Mouse (Mus musculus) Patski (cell line): Measurements from ENCODE around the gene Tnk1. TPM values are rescaled to one million over a fixed set of nuclear protein-coding genes. Genes with fewer than 3 reads are reported as not detected.

Source experiments
- ATAC-seq: fragments of 100-300 bp; one replicate; pipeline ENCODE4 v1.8.0; 2021
- CTCF ChIA-PET: fragments of 350-600 bp; sonication (Branson Sonifier 250); formaldehyde crosslinking; loops from one replicate; lab custom pipeline; 2022; ENCODE audit warnings: inconsistent platforms; lab: Charles Lee
- POLR2A ChIA-PET: fragments of 350-600 bp; sonication (Branson Sonifier 250); formaldehyde crosslinking; loops from one replicate; lab custom pipeline; 2022; ENCODE audit warnings: antibody characterized with exemption, inconsistent platforms; lab: Charles Lee
- DNase-seq: peaks from one replicate; pipeline ENCODE4 v3.0.0-alpha.2; 2011; ENCODE audit warnings: low read depth, low spot score
- H3K27me3 ChIP-seq: fragments of 371-371 bp; one replicate; pipeline ENCODE4 v1.5.1; 2021
- CTCF ChIP-seq: fragments of 100-300 bp; IDR thresholded peaks from one replicate; pipeline ENCODE4 v1.5.1; 2021
- in situ Hi-C: fragments of 300-500 bp; cut with MboI; formaldehyde crosslinking; loops from 3 replicates; pipeline ENCODE4 v1.11.1; 2018; ENCODE audit warnings: low pct_unique_long_range_greater_than_20kb, mixed read lengths
- polyA plus RNA-seq: library from polyadenylated mRNA; unstranded; gene quantifications from one replicate; pipeline ENCODE4 v1.2.3, GENCODE M21; 2021

Tnk1 gene
- polyA plus RNA-seq, 1 experiment from 2014 or later: not detected

GRCm38 (mm10) chr11:69834001-69834549, 24.5 kb downstream of the Tnk1 start:
- in situ Hi-C loops: no loop called here
- POLR2A ChIA-PET: no interaction called here
- no peak for ATAC-seq
- TF ChIP-seq CTCF: no peak
- DNase-seq: no peak
- CTCF ChIA-PET: no interaction called here
- no peaks in the 10 kb centered on the region for H3K27me3 ChIP-seq

DNA sequence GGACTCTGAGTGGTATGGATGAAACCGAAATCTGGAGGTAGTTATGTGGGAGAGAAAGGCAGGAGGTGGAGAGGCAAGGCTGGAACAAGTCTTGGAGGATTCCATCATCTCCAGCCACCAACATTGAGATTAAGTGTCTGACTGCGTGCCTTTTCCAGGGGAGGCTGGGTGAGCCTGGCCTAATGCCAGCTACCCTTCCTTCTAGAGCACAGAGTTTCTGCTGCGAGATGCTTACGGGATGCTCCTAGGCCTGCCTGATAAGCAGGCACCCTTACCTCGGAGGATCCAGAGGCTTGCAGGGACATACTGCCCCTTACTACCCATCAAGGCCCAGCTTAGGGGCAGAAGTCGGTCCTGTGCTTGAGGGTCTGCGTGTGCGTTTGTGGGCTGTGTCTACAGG, 25.0 kb downstream of the Tnk1 start:
- in situ Hi-C loops: no loop called here
- no peaks in the 10 kb centered on the region for H3K27me3 ChIP-seq
- TF ChIP-seq CTCF: no peak
- DNase-seq (no peak), ATAC-seq (no peak)
- CTCF ChIA-PET: interaction anchor here (1.2 kb wide), 1 partner anchor 28 kb away, joined by 3 read pairs; the partner anchor contains the start of gene Tmem102
- POLR2A ChIA-PET: no interaction called here

- CTCF ChIA-PET: interaction anchor here (1.4 kb wide), 1 partner anchor 13 kb away, joined by 3 read pairs; no protein-coding TSS in a partner anchor
- in situ Hi-C loops: no loop called here
- no peak for TF ChIP-seq CTCF
- ATAC-seq (no peak), DNase-seq (no peak)
- POLR2A ChIA-PET: interaction anchor here (0.5 to 1.0 kb wide), 2 partner anchors 19 to 80 kb away, joined by 3 read pairs; no protein-coding TSS in a partner anchor
- H3K27me3 ChIP-seq: no peaks in the 10 kb centered on the region
These were observed 29.7 kb downstream of the Tnk1 start for GRCm38 (mm10) chr11:69828832-69829231.

DNA sequence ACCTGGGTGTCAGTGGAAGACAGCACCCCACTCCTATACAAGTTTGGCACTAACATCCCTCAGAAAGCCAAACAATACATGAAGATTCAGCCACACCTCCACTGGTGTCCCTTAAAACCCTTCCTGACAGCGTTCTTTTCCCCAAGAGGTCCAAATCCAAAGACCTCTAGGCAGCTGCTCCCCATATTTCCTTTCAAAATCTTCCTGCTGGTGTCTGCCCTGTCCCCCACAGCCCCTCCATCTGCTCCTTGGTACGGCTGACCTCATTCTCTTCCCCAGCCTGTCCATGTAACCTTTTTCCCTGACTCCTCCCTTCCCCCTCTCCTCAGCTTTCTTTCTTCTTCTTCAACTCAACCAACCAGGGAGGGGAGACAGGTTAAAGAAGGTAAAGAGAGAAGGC, 35.1 kb downstream of the Tnk1 start:
- in situ Hi-C loops: no loop called here
- CTCF ChIA-PET: no interaction called here
- H3K27me3 ChIP-seq: peaks cover 2% of the 10 kb centered on the region
- ATAC-seq (no peak), DNase-seq (no peak)
- POLR2A ChIA-PET: no interaction called here
- TF ChIP-seq CTCF: no peak

DNA sequence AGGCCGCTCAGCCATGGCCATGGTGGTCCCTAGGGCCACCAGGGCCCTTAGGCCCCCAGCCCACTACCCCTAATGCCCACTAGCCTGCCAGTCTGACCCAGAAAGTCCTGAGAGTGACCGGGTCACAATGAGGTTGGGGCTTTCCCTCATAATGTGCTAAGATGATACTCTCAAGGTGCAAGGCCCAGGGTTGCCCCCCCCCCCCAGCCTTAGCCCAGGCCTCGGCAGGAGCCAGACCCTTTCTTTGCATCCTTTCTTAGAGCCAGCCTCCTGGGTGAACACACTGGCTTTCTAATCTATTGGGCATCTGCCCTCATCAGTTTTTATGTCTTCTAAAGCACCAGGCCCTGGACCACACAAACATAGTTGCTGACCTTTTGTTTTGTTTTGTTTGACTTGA, 36.5 kb downstream of the Tnk1 start, which contains the start of gene Spem1:
Gene Spem1 (minus strand): TSS at position 101 of the 400 bp plus-strand sequence.
- DNase-seq: no peak
- no peak for TF ChIP-seq CTCF
- CTCF ChIA-PET: no interaction called here
- H3K27me3 ChIP-seq: peaks cover 2% of the 10 kb centered on the region
- POLR2A ChIA-PET: no interaction called here
- ATAC-seq: no peak
- in situ Hi-C loops: no loop called here

DNA sequence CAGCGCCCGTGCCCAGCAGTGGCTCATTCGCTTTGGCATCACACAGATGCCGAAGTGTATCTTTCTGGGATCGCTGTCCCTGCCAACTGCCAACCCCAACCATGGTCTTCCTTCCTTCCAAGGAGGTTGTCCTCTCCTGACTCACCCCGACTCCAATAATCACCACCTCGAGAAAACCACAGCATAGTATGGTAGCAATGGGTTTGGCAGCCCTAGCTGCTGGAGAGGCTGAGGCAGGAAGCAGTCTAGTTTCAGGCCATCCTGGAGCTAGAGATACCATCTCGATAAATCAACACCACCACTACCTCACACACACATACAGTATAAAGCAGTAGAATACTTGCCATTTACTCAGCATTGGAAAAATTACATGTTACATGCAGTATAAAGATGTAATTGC, 39.7 kb downstream of the Tnk1 start:
- POLR2A ChIA-PET: no interaction called here
- no peak for ATAC-seq
- TF ChIP-seq CTCF: no peak
- peaks cover 2% of the 10 kb centered on the region for H3K27me3 ChIP-seq
- no peak for DNase-seq
- in situ Hi-C loops: no loop called here
- CTCF ChIA-PET: no interaction called here

DNA sequence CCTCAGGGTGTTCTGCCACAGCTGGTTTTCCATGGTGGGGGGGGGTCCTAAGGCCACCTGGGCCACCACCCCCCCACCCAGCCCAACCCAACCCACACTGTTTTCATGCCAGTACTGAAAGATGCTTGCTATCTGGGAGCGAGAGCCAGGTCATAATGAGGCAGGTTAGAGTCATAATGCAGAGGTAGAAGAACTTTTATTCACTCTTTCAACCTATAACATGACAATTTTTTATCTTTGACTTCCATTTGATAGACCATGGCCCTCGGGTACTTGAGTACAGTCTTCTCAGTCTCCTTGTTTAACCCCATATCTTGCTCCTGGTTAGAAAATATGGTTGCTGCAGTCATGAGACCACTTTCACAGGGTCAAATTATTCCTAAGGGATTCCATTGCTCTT, 40.2 kb downstream of the Tnk1 start, which contains the start of gene Spem2:
Gene Spem2 (minus strand): TSS at position 101 of the 400 bp plus-strand sequence.
- no peak for TF ChIP-seq CTCF
- in situ Hi-C loops: no loop called here
- DNase-seq (no peak), ATAC-seq (no peak)
- peaks cover 2% of the 10 kb centered on the region for H3K27me3 ChIP-seq
- POLR2A ChIA-PET: no interaction called here
- CTCF ChIA-PET: no interaction called here

- in situ Hi-C loops: no loop called here
- DNase-seq: no peak
- no peak for TF ChIP-seq CTCF
- POLR2A ChIA-PET: no interaction called here
- CTCF ChIA-PET: interaction anchor here (0.8 kb wide), 1 partner anchor 18 kb away, joined by 3 read pairs; no protein-coding TSS in a partner anchor
- H3K27me3 ChIP-seq: peaks cover 2% of the 10 kb centered on the region
- no peak for ATAC-seq
These were observed 42.0 kb downstream of the Tnk1 start for GRCm38 (mm10) chr11:69816520-69816919.

GRCm38 (mm10) chr11:69815155-69815554, 43.4 kb downstream of the Tnk1 start, which contains the start of gene Gm39566:
TSS of gene Gm39566 (minus strand) at chr11:69815298.
- in situ Hi-C loops: no loop called here
- no peak for DNase-seq
- no peak for ATAC-seq
- POLR2A ChIA-PET: no interaction called here
- peaks cover 12% of the 10 kb centered on the region for H3K27me3 ChIP-seq
- CTCF ChIA-PET: interaction anchor here (1.4 kb wide), 1 partner anchor 9 kb away, joined by 3 read pairs; the partner anchor contains the start of gene Tmem102
- TF ChIP-seq CTCF: no peak

DNA sequence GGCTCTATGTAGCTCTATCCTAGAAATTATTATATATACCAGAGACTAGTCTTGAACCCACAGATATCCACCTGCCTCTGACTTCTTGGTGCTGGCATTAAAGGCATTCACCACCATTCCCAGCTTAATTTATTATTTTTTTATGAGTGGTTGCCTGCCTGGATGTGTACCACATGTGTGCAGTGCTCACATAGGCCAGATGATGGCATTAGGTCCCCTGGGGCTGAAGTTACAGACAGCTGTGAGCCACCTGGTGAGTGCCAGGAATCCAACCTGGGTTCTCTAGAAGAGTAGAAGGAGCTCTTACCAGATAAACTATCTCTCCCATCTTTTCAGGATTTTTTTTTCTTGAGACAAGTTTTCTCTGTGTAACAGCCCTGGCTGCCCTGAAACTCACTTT, 48.2 kb downstream of the Tnk1 start:
- no peak for DNase-seq
- no peak for TF ChIP-seq CTCF
- peaks cover 10% of the 10 kb centered on the region for H3K27me3 ChIP-seq
- CTCF ChIA-PET: interaction anchor here (0.7 to 1.2 kb wide), 3 partner anchors 11 to 16 kb away, joined by 3 read pairs; no protein-coding TSS in a partner anchor
- ATAC-seq: no peak
- POLR2A ChIA-PET: interaction anchor here (1.0 kb wide), 1 partner anchor 19 kb away, joined by 3 read pairs; no protein-coding TSS in a partner anchor
- in situ Hi-C loops: no loop called here

DNA sequence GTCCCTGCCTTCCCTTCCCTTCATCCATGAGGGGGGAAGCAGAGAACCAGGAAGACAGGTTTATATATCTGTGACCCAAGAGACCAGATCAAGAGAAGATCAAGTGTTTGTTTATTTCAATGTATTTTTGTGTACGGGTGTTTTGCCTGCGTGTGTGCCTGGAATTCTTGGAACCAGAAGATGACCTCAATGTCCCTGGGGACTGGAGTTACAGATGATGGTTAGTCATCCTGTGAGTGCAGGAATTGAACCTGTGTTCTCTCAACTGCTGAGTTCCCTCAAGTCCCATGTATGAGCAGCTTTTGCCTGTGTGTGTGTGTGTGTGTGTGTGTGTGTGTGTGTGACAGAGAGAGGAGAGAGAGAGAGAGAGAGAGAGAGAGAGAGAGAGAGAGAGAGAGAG, 50.9 kb downstream of the Tnk1 start:
- ChIA-PET POLR2A (no interaction called here), CTCF (interaction anchor here (1.0 kb wide), 1 partner anchor 11 kb away, joined by 3 read pairs; no protein-coding TSS in a partner anchor)
- DNase-seq (no peak), ATAC-seq (no peak)
- TF ChIP-seq CTCF: no peak
- H3K27me3 ChIP-seq: peaks cover 10% of the 10 kb centered on the region
- in situ Hi-C loops: loop anchor here (5.0 kb wide), 1 partner anchor 70 kb away; the partner anchor contains the start of gene Tmem95
